In genomic region chr4:99006319-99006718, GRCm38 (mm10) we compare ENCODE assay signal across 27 mouse cellular contexts. TPM values are rescaled to one million over a fixed set of nuclear protein-coding genes. Genes with fewer than 3 reads are reported as not detected.
DNase-seq lines count a peak whose midpoint lies in the region; ATAC-seq and TF ChIP-seq lines count a peak whose summit lies in the region.
"Had no signal": no experiment of that assay in that cellular context is flagged by ENCODE, and none has a peak within 500 bp of the region (broad histone marks: within the 10 kb centered on the region; RNA-seq: fewer than 3 reads in every experiment).

No protein-coding gene starts in this region.

- no peak for TF ChIP-seq EP300 in liver, embryonic 14.5 days (IDR thresholded peaks at IDR 0.05; ENCODE audit: low read depth)

- no peaks in the 10 kb centered on the region; the same call in 1 of the 2 replicates for H3K36me3 ChIP-seq in liver, embryonic 14.5 days (replicated peaks; ENCODE audit: control insufficient read depth, insufficient read depth, low read depth)
- H3K36me3 ChIP-seq in liver, embryonic 11.5 days (ENCODE audit: control insufficient read depth, insufficient read depth, low read length) = no peaks in the 10 kb centered on the region; the same call in 1 of the 2 replicates

- no peak overlapping the region for H3K27ac ChIP-seq in liver, embryonic 14.5 days
- H3K27ac ChIP-seq in liver, embryonic 11.5 days (ENCODE audit: low read depth, low read length) = no peak overlapping the region
- H3K27ac ChIP-seq: embryonic facial prominence, embryonic 10.5 days; embryonic facial prominence, embryonic 13.5 days; forebrain, embryonic 12.5 days; heart, adult 2 months; heart, embryonic 10.5 days; heart, embryonic 13.5 days; hindbrain, embryonic 14.5 days; hindbrain, postnatal 0 days had no signal

- CTCF ChIA-PET in Patski (lab: Charles Lee) = interaction anchor here (1.1 to 1.3 kb wide), 4 partner anchors 14 to 39 kb away, joined by 3 read pairs; no protein-coding TSS in a partner anchor

- no peaks in the 10 kb centered on the region for H3K27me3 ChIP-seq in liver, embryonic 14.5 days (ENCODE audit: control insufficient read depth, insufficient read depth, low read length)
- no peaks in the 10 kb centered on the region for H3K27me3 ChIP-seq in liver, embryonic 11.5 days (replicated peaks; ENCODE audit: control insufficient read depth, insufficient read depth, low read length)
- no peaks in the 10 kb centered on the region for H3K27me3 ChIP-seq in Patski
- H3K27me3 ChIP-seq: embryonic facial prominence, embryonic 13.5 days; forebrain, embryonic 12.5 days; heart, embryonic 13.5 days had no signal

- in situ Hi-C loops in Patski (cut with MboI; ENCODE audit: low pct_unique_long_range_greater_than_20kb) = no loop called here

- no peaks in the 10 kb centered on the region for H3K9me3 ChIP-seq in liver, embryonic 14.5 days (ENCODE audit: control insufficient read depth, low read length)
- no peaks in the 10 kb centered on the region for H3K9me3 ChIP-seq in liver, embryonic 11.5 days (ENCODE audit: control insufficient read depth, low read length)
- H3K9me3 ChIP-seq: embryonic facial prominence, embryonic 10.5 days; embryonic facial prominence, embryonic 13.5 days; forebrain, embryonic 12.5 days; heart, embryonic 10.5 days; heart, embryonic 13.5 days had no signal

- H3K9ac ChIP-seq in liver, embryonic 14.5 days (replicated peaks) = no peak overlapping the region
- H3K9ac ChIP-seq in liver, embryonic 11.5 days (ENCODE audit: low read depth, low read length) = no peak overlapping the region
- H3K9ac ChIP-seq: embryonic facial prominence, embryonic 13.5 days; forebrain, embryonic 12.5 days; heart, embryonic 13.5 days; hindbrain, embryonic 14.5 days had no signal

- POLR2A ChIA-PET in Patski (lab: Charles Lee) = no interaction called here

- H3K4me1 ChIP-seq in liver, embryonic 14.5 days (replicated peaks; ENCODE audit: control insufficient read depth in 2 of 2, insufficient read depth in 2 of 2, low read length in 1 of 2) = no peaks in the 10 kb centered on the region
- no peaks in the 10 kb centered on the region for H3K4me1 ChIP-seq in liver, embryonic 11.5 days (replicated peaks; ENCODE audit: control insufficient read depth, insufficient read depth, low read length)
- H3K4me1 ChIP-seq: embryonic facial prominence, embryonic 10.5 days; embryonic facial prominence, embryonic 13.5 days; forebrain, embryonic 12.5 days; heart, embryonic 10.5 days; heart, embryonic 13.5 days had no signal

- no peak for DNase-seq in liver, embryonic 14.5 days (ENCODE audit: low read depth in 3 of 3, low spot score in 3 of 3)
- DNase-seq in liver, embryonic 11.5 days (ENCODE audit: low spot score) = no peak
- peak; percentile 92 for DNase-seq in A20 (ENCODE audit: low read depth, low spot score)
- DNase-seq in Patski (ENCODE audit: low read depth, low spot score) = peak; percentile 20
- no peak for DNase-seq in embryo, embryonic 11 days
- DNase-seq in ovary, adult 18-20 months (ENCODE audit: low spot score) = no peak
- DNase-seq: adrenal gland, postnatal 10 days; adrenal gland, postnatal 36 days; cerebellum, adult 18-20 months; cerebellum, adult 9-11 months; cerebellum, postnatal 25 days; gastrocnemius, postnatal 10 days; gastrocnemius, postnatal 36 days; heart, adult 2 months; heart, postnatal 14 days; heart, postnatal 4 days had no signal

- H3K4me2 ChIP-seq in liver, embryonic 14.5 days (ENCODE audit: low read depth) = no peak overlapping the region
- H3K4me2 ChIP-seq in liver, embryonic 11.5 days = no peak overlapping the region
- H3K4me2 ChIP-seq: embryonic facial prominence, embryonic 13.5 days; forebrain, embryonic 12.5 days; heart, embryonic 13.5 days; hindbrain, embryonic 14.5 days had no signal

- H3K4me3 ChIP-seq in liver, embryonic 14.5 days (ENCODE audit: insufficient read depth in 1 of 2, low read depth in 2 of 2, low read length in 2 of 2) = no peak overlapping the region
- H3K4me3 ChIP-seq in liver, embryonic 11.5 days (ENCODE audit: low read depth, low read length) = no peak overlapping the region
- H3K4me3 ChIP-seq: embryonic facial prominence, embryonic 10.5 days; embryonic facial prominence, embryonic 13.5 days; erythroblast, embryonic 14.5 days; forebrain, embryonic 12.5 days; heart, adult 2 months; heart, embryonic 10.5 days; heart, embryonic 13.5 days had no signal

- no peak for TF ChIP-seq CTCF in liver, embryonic 14.5 days (IDR thresholded peaks at IDR 0.05; ENCODE audit: low read depth)
- no peak for TF ChIP-seq CTCF in Patski (IDR thresholded peaks at IDR 0.05)

- 65% methylated on average over 2 of the region's 2 CpGs for WGBS in liver, embryonic 14.5 days (ENCODE audit: insufficient replicate concordance)
- WGBS in liver, embryonic 11.5 days = 82% methylated on average over 2 of the region's 2 CpGs

- 0 out of 2 replicates have a peak, but pooled peaks have one; percentile 21 for ATAC-seq in liver, embryonic 14.5 days (ENCODE audit: insufficient read depth)
- no peak for ATAC-seq in liver, embryonic 11.5 days (replicated peaks; ENCODE audit: low FRiP score)
- ATAC-seq in Patski = no peak
- ATAC-seq: CD4-positive, CD25-positive, alpha-beta regulatory T cell, adult 4 months; forebrain, embryonic 16.5 days; hindbrain, postnatal 0 days; inflammation-experienced regulatory T-cells, adult 6 months had no signal

RNA-seq across cellular contexts. Expression of gene Angptl3, which starts 24.4 kb away (rescaled TPM):
- 20.3 and 42.7 TPM in 2 replicates for polyA plus RNA-seq in liver, embryonic 14.5 days (2012; rRNA removed)
- 84.9 and 85.5 TPM in 2 replicates for polyA plus RNA-seq in liver, embryonic 14.5 days (2014; fragmentation: Nextera tagmentation; extraction: Ambion mirVana)
- polyA plus RNA-seq in liver, embryonic 11.5 days (2014; fragmentation: Nextera tagmentation; extraction: Ambion mirVana) = 12.1 and 13.9 TPM in 2 replicates
- polyA plus RNA-seq in Patski (2021) = not detected
- polyA plus RNA-seq: CD4-positive, CD25-positive, alpha-beta regulatory T cell, adult 4 months; inflammation-experienced regulatory T-cells, adult 6 months had no signal

Comparison
In these comparisons a context has a peak if more than half of its experiments do, and no peak if none do; other contexts are left out.
1. DNase-seq: peak in A20 (single experiment) and Patski (single experiment); none in liver, embryonic 14.5 days (0 of 3), liver, embryonic 11.5 days (single experiment), embryo, embryonic 11 days (single experiment) and ovary, adult 18-20 months (single experiment).
2. RNA of gene Angptl3, which starts 24.4 kb away (polyA plus RNA-seq): 20.3 to 85.5 TPM in liver, embryonic 14.5 days and 12.1 to 13.9 TPM in liver, embryonic 11.5 days; not detected in Patski (single experiment); every median in the first group is over 10 times any median in the second.